Mouse (Mus musculus): ENCODE results near the gene Pxn.
"Not testable (repeated sequence)": the region's sequence is repeated elsewhere in the genome, so short reads cannot be mapped to it uniquely, and the experiment has no call there.

The Pxn gene

GRCm38 (mm10) chr5:115486726-115487125 lies 19.8 kb upstream of the Pxn start:
- DNase-seq (ENCODE audit: low read depth): no peak

GRCm38 (mm10) chr5:115487353-115487752 lies 19.1 kb upstream of the Pxn start:
- DNase-seq (ENCODE audit: low read depth): no peak

- DNase-seq (ENCODE audit: low read depth): no peak
Observed at GRCm38 (mm10) chr5:115487942-115488580, 18.4 kb upstream of the Pxn start.

- no peak for DNase-seq (ENCODE audit: low read depth)
Observed at GRCm38 (mm10) chr5:115488841-115489698, 17.4 kb upstream of the Pxn start.

GRCm38 (mm10) chr5:115489699-115490637 lies 16.5 kb upstream of the Pxn start:
- peak; percentile 87 for DNase-seq (ENCODE audit: low read depth)

GRCm38 (mm10) chr5:115490638-115491000 lies 15.9 kb upstream of the Pxn start:
- no peak for DNase-seq (ENCODE audit: low read depth)

GRCm38 (mm10) chr5:115491076-115491475 lies 15.4 kb upstream of the Pxn start:
- no peak for DNase-seq (ENCODE audit: low read depth)

- DNase-seq (ENCODE audit: low read depth): peak; percentile 85
Observed at GRCm38 (mm10) chr5:115491771-115492322, 14.6 kb upstream of the Pxn start.

GRCm38 (mm10) chr5:115492711-115493335 lies 13.7 kb upstream of the Pxn start:
- no peak for DNase-seq (ENCODE audit: low read depth)

- DNase-seq (ENCODE audit: low read depth): no peak
Observed at GRCm38 (mm10) chr5:115493441-115493840, 13.0 kb upstream of the Pxn start.

- not testable (repeated sequence) for DNase-seq (ENCODE audit: low read depth)
Observed at GRCm38 (mm10) chr5:115495618-115496017, 10.9 kb upstream of the Pxn start.

GRCm38 (mm10) chr5:115497033-115497432 lies 9.4 kb upstream of the Pxn start:
- no peak for DNase-seq (ENCODE audit: low read depth)

GRCm38 (mm10) chr5:115498307-115499240 lies 7.9 kb upstream of the Pxn start:
- no peak for DNase-seq (ENCODE audit: low read depth)

- no peak for DNase-seq (ENCODE audit: low read depth)
Observed at GRCm38 (mm10) chr5:115500383-115500935, 6.0 kb upstream of the Pxn start.

GRCm38 (mm10) chr5:115503035-115503434 lies 3.4 kb upstream of the Pxn start:
- DNase-seq (ENCODE audit: low read depth): no peak

GRCm38 (mm10) chr5:115505617-115506016 lies 859 bp upstream of the Pxn start:
- not testable (repeated sequence) for DNase-seq (ENCODE audit: low read depth)

GRCm38 (mm10) chr5:115507267-115507980 lies 948 bp downstream of the Pxn start:
- DNase-seq (ENCODE audit: low read depth): no peak

- DNase-seq (ENCODE audit: low read depth): no peak
Observed at GRCm38 (mm10) chr5:115507981-115508858, 1.7 kb downstream of the Pxn start.

GRCm38 (mm10) chr5:115508859-115509147 lies 2.3 kb downstream of the Pxn start:
- no peak for DNase-seq (ENCODE audit: low read depth)
